Mouse (Mus musculus) heart, adult 10 weeks (tissue): Measurements from ENCODE around the gene Rae1. TPM values are rescaled to one million over a fixed set of nuclear protein-coding genes. Genes with fewer than 3 reads are reported as not detected.

Experiments
- polyA plus RNA-seq: library from polyadenylated mRNA; stranded (reverse); fragments of 350-450 nt; fragmentation: Illumina TruSeq; extraction: RNeasy Lipid Tissue Mini Kit (QIAGEN cat#74804); gene quantifications from one replicate; pipeline ENCODE4 v1.2.3, GENCODE M21; 2014; ENCODE audit warnings: low read depth, low replicate concordance

The Rae1 gene
- 31.4 TPM for polyA plus RNA-seq

DNA sequence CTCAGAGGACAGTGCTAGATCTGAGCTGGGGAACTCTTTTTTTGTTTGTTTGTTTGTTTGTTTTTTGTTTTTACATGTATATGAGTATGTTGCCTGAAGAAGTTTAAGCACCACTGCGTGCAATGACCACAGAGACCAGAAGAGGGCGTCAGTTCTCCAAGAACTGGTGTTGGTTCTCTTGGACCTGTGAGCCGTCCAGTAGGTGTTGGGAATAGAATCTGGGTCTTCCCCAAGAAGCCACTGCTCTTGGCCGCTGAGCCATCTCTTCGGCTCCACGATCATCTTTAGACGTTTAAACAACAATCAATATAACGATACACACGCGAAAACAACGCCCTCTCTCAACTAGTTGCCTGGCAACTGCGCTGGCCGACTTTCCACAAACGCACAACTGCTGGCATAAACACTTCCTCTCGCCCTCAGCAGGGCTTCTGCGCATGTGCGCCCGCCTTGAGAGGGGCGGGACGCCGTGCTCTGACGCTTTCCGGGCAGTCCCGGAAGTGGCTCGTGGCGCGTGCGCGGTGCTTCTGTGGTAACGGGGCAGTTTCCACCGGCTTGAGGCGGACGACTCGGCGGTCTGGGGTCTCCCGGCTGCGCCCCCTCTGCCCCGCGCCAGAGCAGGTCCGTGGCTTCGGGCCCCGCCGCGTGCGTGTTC lies at the start of gene Rae1:
Gene Rae1 (plus strand): TSS at position 488 of the 655 bp plus-strand sequence.

DNA sequence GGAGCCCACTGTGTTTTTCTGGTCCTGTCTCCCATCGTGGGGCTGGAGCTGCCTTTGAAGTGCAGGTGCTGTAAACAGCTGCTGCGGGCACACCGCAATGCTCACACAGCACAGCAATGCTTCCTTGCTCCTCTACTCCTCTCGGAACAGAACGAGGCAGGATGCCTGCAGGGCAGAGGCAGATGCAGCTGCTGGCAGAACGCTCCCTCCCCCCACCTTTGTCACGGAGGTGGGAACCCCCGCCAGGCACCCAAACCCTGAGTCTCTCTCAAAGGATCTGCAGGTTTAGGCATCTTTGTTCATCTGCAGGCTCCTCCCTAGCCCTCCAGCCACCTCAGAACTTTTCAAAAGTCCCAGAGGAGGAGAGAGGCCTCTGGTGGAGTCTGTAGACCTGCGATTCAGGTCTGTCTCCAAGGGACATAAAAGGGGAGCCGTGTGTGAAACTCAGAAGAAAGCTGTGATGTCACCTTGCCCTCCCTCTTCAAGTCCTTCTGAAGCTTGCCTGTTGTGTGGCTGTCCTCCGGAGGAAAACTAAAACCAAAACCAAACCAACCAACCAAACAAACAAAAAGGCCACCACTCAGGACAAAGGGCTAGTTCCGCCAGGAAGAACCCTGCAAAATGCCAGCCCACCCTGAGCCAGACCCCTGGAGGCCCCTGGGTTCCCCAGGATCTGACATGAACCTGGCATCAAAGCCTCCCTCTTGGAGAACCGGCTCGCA lies 22.3 kb upstream of the Rae1 start, which contains the start of gene Spo11:
Gene Spo11 (plus strand): TSS at position 292 of the 722 bp plus-strand sequence.

DNA sequence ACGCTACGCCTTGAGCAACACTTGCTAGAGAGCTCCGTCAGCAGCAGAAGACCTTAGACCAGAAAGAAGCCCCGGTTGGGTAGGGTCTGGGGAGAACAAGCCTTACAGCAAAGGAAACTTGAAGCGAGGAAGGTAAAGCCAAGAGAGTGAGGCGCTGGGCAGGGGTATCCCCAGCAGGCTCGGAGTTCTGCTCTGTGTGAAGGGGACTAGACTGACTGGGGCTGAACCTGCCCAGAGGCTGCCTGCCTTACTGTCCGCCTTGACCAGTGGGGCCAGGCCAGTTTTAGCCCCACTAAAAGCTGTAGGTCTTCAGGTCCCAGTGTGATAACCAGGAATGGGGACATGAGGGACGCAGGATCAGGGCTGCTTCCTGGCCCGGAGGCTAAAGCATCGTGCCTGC lies 20.5 kb downstream of the Rae1 start, which contains the start of gene Rbm38:
Gene Rbm38 (plus strand): TSS at position 69 of the 400 bp plus-strand sequence.

Other genes starting within 250 kb of the Rae1 start
- 0.60 TPM for gene Bmp7, start 59.8 kb upstream of the Rae1 start, polyA plus RNA-seq
- gene Spo11, start 22.4 kb upstream of the Rae1 start, polyA plus RNA-seq = not detected
- gene Rbm38, start 20.4 kb downstream of the Rae1 start, polyA plus RNA-seq = 197 TPM
- gene Ctcfl, start 119.4 kb downstream of the Rae1 start, polyA plus RNA-seq = not detected
- gene Pck1, start 152.9 kb downstream of the Rae1 start, polyA plus RNA-seq = 20.6 TPM
- gene Zbp1, start 218.8 kb downstream of the Rae1 start, polyA plus RNA-seq = 2.3 TPM